Mouse (Mus musculus): Measurements from ENCODE around the gene Rhox6. TPM values are rescaled to one million over a fixed set of nuclear protein-coding genes. Genes with fewer than 3 reads are reported as not detected.

The Rhox6 gene
- polyA plus RNA-seq (2017; shearing (Covaris generic)): not detected

DNA sequence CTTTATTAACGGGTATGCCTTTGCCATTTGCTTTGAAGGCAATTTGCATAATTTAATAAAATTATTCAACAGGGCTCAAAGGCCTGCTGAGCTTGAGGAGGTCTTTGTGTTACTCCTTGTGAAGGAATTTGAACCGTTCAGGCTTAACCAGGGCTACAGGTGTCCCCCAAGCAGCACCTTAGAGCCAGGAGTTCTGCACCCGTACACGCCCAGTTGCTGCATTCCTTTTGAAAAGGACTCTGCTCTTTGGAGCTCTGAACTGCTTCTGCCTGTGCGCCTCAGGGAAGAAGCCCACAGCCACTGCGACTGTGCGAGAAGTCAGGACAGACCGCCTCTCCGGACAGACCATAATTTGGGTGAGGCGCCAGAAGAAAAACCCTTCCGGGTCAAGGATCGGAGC lies at the start of gene Rhox6:
Gene Rhox6 (plus strand): TSS at position 301 of the 400 bp plus-strand sequence.

GRCm38 (mm10) chrX:37831386-37831785 lies 4.7 kb downstream of the Rhox6 start, which contains the start of gene Rhox7a:
Rhox7a (plus strand) TSS chrX:37831686.

GRCm38 (mm10) chrX:37878844-37879243 lies 52.1 kb downstream of the Rhox6 start, which contains the start of gene Rhox8:
Rhox8 (minus strand) TSS chrX:37878944.

Other genes with a start within 250 kb of the Rhox6 start
- not detected for gene Rhox3f, start 245.9 kb upstream of the Rhox6 start, polyA plus RNA-seq (2017; shearing (Covaris generic))
- not detected for gene Rhox4f, start 219.2 kb upstream of the Rhox6 start, polyA plus RNA-seq (2017; shearing (Covaris generic))
- not detected for gene Rhox3g, start 198.3 kb upstream of the Rhox6 start, polyA plus RNA-seq (2017; shearing (Covaris generic))
- gene Rhox2g, start 183.4 kb upstream of the Rhox6 start, polyA plus RNA-seq (2017; shearing (Covaris generic)): not detected
- not detected for gene Rhox4g, start 175.6 kb upstream of the Rhox6 start, polyA plus RNA-seq (2017; shearing (Covaris generic))
- gene Rhox3h, start 158.1 kb upstream of the Rhox6 start, polyA plus RNA-seq (2017; shearing (Covaris generic)): not detected
- not detected for gene Rhox2h, start 153.6 kb upstream of the Rhox6 start, polyA plus RNA-seq (2017; shearing (Covaris generic))
- not detected for gene Rhox5, start 22.1 kb upstream of the Rhox6 start, polyA plus RNA-seq (2017; shearing (Covaris generic))
- not detected for gene Rhox7a, start 4.8 kb downstream of the Rhox6 start, polyA plus RNA-seq (2017; shearing (Covaris generic))
- not detected for gene Rhox8, start 52.0 kb downstream of the Rhox6 start, polyA plus RNA-seq (2017; shearing (Covaris generic))
- gene Rhox7b, start 70.3 kb downstream of the Rhox6 start, polyA plus RNA-seq (2017; shearing (Covaris generic)): not detected
- not detected for gene Rhox9, start 74.9 kb downstream of the Rhox6 start, polyA plus RNA-seq (2017; shearing (Covaris generic))
- gene Btg1-ps1, start 191.9 kb downstream of the Rhox6 start, polyA plus RNA-seq (2017; shearing (Covaris generic)): not detected
- not detected for gene Btg1-ps2, start 216.2 kb downstream of the Rhox6 start, polyA plus RNA-seq (2017; shearing (Covaris generic))
- gene Rhox10, start 239.6 kb downstream of the Rhox6 start, polyA plus RNA-seq (2017; shearing (Covaris generic)): not detected